Mouse (Mus musculus) E14TG2a.4 (cell line): Measurements from ENCODE around the gene Gphn.

ENCODE experiments used
- CTCF ChIP-seq: conservative IDR thresholded peaks from 2 replicates; pipeline ENCODE4 v1.5.1; 2014; ENCODE audit warnings: low read length
- NANOG ChIP-seq: IDR thresholded peaks from 2 replicates; pipeline ENCODE4 v1.6.1; 2014; ENCODE audit warnings: borderline replicate concordance, low read length, mixed read lengths
- POU5F1 ChIP-seq: IDR thresholded peaks from 2 replicates; pipeline ENCODE4 v1.6.1; 2014; ENCODE audit warnings: low read length, borderline replicate concordance

GRCm38 (mm10) chr12:78693281-78693680, 467.1 kb downstream of the Gphn start:
- TF ChIP-seq CTCF (no peak), NANOG (no peak), POU5F1 (no peak)
